Mouse (Mus musculus) right cerebral cortex, postnatal 25 days (tissue): Measurements from ENCODE around the gene Dcps.

Experiments
- DNase-seq: peaks from one replicate; pipeline ENCODE4 v3.0.0; 2022

Dcps gene

GRCm38 (mm10) chr9:35108066-35108465 lies 67.8 kb downstream of the Dcps start:
- DNase-seq, result no peak

GRCm38 (mm10) chr9:35107396-35107795 lies 68.5 kb downstream of the Dcps start:
- no peak for DNase-seq

- no peak for DNase-seq
Observed at GRCm38 (mm10) chr9:35105884-35106880, 69.7 kb downstream of the Dcps start.

- DNase-seq, result no peak
Observed at GRCm38 (mm10) chr9:35105438-35105837, 70.4 kb downstream of the Dcps start.

- DNase-seq, result no peak
Observed at GRCm38 (mm10) chr9:35104711-35105110, 71.2 kb downstream of the Dcps start.

GRCm38 (mm10) chr9:35098762-35099161 lies 77.1 kb downstream of the Dcps start:
- no peak for DNase-seq

GRCm38 (mm10) chr9:35097901-35098300 lies 78.0 kb downstream of the Dcps start:
- DNase-seq, result no peak

GRCm38 (mm10) chr9:35095726-35096125 lies 80.1 kb downstream of the Dcps start:
- no peak for DNase-seq

GRCm38 (mm10) chr9:35093350-35093749 lies 82.5 kb downstream of the Dcps start:
- DNase-seq, result no peak

- no peak for DNase-seq
Observed at GRCm38 (mm10) chr9:35092904-35093303, 83.0 kb downstream of the Dcps start.
